Mouse (Mus musculus) retina, embryonic 14.5 days (tissue): Measurements from ENCODE around the gene Daam2.

ENCODE experiments used
- DNase-seq: peaks from one replicate; pipeline ENCODE4 v3.0.0-alpha.2; 2015; ENCODE audit warnings: low spot score

Gene Daam2

DNA sequence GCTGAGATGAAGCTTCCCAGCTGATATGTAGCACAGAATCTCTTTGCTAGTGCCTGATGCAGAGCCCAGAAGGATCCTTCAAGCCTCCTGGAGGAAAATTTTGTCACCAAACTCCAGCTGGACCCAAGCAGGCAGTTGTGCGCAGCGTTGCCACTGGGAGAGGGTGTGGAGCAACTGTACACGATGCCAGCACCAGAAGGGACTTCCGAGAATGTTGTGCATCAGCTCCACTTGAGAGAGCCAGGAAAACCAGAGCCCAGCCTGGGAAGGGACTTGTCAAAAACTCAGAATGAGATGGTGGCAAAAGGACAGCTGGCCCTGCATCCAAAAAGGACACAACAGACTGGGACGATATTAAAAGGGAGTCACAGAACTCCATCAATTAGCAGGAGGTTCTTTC lies 32.5 kb downstream of the Daam2 start:
- no peak for DNase-seq

DNA sequence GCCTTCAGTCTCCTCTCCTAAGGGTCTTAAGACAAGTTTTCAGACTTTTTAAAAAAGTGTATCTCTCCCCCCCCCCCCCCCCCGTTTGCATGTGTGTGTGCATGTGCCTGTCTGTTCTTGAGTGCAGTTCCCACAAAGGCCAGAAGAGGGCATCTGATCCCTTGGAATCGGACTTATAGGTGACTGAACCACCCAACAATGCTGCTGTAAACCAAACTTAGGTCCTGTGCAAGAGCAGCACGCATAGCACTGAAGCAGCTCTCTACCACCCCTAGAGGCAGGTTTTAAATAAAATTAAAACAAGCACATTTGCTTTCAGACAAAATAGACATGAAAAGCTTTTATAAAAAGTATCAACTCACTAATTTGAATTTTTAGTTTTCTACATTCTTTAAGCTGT lies 33.9 kb downstream of the Daam2 start:
- peak; percentile 71 for DNase-seq

DNA sequence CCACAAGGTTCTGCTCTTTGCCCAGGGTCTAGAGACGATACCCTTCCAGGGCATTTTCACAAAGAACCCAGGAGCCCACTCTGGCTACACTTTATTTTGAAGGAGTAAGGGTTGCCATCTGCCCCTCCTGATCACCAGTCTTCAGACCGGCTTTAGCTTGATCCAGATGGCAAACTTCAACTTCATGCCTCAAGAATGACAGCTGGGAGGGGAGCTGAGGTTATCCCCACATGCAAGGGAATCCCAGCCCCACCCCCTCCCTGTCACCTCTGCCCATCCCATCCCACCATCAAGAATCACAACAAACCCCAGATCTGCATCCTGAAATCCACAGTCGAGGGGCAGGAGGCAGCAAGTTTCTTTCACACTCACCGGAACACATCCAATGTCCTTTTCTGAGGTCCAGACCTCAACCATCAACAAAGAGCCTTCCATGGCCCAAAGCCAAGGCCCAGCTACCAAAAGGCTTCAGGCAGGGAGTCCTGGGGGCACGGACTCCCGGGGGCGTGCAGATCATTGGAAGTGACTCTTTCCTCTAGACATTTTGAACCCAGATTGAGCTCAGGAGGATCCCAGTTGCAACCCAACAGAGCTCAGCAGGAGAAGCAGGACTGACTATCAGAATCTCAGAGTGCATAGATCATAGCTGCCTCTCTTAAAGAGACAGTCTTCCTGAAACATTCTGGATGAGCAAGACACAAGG lies 35.5 kb downstream of the Daam2 start:
- DNase-seq = no peak

DNA sequence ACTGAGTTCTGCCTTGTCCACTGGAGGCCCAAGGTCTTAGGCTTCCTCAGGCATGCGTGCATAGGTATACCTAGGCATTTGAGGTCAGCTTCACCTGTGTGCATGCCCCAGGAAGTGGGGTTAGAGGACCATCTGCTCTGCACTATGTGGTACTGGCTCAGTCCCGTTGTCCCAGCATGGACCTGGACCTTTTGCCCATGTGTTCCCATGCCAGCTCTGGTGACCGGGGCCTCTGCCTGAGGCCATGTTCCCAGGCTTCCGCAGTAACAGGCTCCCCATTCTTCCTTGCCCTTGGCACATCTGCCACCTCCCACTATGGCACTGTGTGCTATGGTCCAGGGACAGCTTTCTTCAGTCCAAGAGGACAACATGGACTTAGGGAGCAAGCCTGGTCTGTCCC lies 36.1 kb downstream of the Daam2 start:
- no peak for DNase-seq

DNA sequence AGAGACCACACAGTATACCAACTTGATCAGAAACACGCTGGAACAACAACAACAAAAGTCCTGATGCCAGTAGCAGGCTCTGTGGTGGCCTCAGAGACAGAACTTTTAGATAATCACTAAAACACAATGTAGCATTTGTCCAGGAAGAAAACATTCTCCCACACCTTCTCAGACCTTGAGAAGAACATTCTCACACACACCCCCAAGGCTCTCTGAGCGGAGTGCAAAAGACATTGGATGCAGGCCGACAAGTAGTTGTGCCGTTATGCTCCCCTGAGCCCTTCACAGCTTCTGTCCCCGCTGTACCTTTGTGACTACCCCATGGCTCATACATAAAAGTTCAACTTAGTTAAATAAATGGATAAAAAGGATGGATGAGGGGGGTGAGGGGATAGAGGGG lies 37.6 kb downstream of the Daam2 start:
- DNase-seq = no peak

DNA sequence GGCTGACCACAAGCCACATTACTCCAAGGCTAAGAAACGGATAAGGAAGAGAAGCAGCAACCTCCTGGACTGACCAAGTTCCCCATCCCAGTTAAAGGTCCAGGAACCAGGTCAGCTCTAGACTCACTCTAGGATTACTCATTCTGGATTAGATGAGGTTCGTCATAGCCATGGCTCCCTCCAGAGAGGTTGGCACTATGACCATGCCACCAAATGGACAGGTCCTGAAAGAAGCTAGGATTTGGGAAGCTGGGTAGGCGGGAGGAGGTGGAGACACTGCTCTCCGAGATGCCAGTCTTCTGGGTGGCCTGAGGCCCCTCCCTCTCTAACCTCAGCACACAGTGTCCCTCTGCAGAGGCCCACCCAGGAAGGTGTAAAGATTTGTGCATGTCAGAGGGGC lies 38.2 kb downstream of the Daam2 start:
- DNase-seq = no peak

DNA sequence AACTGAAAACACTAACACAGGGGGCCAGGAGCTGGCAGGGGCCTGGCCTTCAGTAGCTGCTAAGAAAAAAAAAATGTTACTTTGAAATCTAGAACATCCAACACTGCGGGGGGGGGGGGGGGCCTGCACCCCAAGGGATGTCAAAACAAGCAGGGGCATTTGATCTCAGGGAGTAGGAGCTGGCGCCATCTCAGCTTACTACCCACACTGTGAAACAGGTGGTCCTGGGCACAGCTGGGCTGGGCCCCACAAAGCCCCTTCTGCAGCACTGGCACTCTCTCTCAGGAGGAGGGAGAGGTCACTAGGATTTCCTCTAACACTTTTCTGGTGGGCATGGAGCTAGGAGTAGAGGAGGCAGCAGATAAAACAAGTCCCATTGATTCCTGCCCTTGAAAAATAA lies 39.6 kb downstream of the Daam2 start:
- DNase-seq = no peak

DNA sequence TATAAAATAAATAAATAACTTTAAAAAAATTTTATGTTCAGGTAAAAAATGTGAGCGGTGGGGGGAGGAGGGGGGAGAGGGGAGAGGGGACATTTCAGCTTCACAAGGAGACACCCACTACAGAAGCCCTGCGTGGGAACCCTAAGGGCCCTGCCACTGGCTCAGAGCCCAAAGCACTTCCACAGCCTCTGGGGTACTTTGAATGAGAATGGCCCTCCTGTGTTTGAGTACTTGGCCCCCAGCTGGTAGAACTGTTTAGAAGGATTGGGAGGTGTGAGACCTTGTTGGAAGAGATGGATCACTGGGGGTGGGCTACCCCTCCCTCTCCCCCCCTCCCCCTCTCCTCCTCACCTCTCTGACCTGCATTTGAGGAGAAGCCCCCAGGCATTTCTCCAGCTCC lies 41.7 kb downstream of the Daam2 start:
- DNase-seq = no peak

DNA sequence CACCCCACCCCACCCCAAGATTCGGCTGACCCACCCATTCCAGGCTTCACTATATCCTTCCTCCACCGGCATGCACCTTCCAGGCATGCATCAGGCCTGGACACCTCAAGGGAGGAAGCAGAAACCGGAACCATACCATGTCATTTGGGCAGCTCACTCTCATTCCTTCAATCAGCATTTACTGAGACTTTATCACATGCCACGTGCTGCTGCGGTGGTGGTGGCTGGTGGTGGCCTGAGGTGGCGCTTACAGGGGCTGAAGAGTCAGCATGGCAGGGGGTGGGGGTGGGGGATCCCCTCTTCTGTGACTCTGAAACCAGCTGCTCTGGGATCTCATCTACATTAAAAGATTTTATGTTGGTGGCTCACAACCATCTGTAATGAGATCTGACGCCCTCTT lies 42.1 kb downstream of the Daam2 start:
- no peak for DNase-seq

DNA sequence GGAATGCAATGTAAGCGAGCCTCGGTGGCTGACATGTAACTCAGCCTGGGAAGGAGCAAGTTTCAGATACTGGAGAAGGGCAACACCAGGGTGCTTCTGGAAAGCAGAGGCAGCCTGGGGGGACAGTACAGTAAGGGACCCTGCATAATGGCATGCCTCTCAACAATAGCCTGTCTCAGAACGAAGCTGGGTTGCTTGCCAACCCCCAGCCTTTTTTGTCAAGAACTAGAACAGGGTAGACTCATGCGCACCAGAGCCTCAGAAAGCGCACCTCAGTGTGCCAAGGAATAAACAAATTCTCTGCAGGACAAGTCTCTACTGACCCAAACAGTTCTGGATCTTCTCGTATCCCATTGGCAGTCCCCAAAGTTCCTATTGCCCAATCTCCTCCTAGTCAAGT lies 43.5 kb downstream of the Daam2 start:
- no peak for DNase-seq

DNA sequence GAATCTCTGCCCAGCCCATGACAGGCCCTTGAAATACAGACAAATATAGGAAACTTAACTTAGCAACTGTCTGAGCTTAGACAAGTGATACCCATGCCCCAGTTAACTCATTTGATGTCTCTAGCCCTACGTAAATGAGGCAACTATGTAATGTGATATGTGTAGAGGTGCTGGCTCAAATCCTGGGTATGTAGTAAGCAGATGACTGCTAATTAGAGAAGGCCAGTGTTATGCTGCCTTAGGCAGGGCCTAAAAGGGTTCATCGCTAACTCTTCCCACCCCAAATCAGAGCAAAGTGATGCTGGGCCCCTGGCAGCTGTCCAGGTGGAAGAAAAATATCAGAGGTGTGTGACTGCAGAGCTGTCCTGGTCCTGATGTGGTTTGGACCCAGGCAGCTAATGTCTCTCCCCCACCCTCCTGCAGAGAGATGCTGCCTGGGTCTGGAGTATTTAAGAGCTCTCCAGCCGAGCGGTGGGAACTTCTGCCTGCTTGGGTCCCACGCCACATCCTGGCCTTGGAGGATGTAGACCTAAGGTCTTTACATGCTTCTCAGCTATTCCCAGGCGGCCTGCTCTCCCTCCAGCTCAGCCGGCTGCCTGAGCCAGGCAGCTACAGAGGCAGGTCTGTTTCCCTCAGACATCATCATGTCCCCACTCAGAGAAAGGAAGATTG lies 44.4 kb downstream of the Daam2 start:
- DNase-seq = no peak

DNA sequence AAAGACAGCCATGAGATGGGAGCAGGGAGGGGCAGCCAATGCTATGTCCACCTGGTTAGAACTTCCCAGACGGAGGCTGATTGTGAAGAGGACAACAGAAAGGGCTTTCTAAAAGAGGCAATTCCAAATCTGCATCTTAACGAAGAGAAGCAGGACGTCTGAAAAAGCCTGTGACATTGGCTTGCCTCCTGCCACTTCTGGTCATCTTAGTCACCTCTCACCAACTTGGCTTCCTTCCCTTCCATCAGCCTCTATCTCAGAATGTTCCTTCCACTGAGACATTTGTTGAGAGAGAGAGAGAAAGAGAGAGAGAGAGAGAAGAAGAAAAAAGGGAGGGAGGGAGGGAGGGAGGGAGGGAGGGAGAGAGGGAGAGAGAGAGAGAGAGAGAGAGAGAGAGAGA lies 47.1 kb downstream of the Daam2 start:
- DNase-seq = no peak

DNA sequence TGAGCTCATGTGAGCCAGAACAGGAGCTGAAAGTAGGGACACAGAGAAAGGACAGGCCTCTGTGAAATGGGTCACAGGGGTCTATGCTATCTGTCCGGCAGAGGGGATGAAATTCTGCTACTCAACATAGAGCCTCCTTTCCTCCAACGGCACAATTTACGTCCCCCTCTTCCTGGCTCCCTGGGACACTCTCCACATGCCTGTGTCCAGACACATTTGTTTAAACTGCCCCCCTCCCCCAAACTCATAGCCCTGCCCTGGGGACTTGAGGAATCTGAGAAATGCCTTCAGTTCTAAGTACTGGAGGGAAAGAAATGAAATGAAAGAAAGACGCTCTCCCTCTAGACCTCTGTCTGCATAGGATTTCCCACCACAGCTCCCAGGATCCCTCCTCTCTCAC lies 48.5 kb downstream of the Daam2 start:
- no peak for DNase-seq

DNA sequence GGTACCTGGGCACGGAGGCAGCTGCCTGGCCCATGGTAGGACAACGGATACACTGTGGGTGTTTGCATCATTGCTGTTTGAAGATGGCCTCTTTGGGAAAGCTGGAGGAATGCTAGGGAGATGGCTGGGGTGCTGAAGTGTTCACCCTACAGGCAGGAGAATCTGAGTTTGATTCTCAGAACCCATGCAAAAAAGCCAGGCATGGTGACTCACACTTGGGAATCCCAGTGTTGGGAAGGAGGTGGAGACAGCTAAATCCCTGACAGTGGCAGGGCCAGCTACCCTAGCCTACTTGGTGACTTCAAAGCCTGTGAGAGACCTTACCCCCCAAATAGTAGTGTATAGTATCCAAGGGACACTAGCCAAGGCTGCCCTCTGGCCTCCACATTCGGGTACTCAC lies 49.0 kb downstream of the Daam2 start:
- no peak for DNase-seq

DNA sequence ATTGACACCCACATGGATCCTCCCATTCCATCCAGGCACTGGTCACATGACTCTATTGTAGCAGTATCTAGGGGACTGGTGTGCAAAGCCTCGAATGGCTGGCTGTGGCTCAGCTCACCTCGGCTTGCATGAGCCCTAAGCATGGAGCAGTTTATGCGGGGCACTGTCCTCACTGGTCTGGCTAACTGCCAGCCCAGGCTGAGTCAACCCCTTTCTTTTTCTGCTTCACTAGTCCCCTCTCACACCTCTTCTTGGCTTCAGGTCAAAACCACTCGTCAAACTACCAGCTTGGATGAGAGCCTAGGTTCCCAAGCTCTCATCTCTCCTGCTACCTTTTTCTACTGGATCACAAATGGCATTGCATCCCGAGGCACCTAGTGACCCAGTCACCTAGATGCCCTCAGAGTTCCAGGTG lies 51.5 kb downstream of the Daam2 start:
- no peak for DNase-seq

DNA sequence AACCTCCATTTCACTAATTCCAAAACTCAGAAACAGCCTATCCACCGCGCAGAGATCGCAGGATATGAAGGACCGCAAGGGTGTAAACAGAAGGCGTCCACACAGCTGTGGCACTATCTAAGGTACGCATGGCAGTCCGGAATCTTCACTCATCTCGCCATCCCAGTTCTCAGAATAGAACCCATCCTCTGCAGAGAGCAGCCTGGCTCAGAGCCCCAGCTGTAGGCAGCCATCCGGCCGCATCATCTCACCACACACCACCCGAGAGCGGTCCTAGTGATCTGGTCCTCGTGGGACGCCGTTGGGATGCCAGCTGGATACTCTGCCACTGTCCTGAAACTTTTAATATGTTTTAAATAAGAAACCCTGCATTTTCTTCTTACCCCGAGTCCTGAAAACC lies 54.7 kb downstream of the Daam2 start:
- no peak for DNase-seq

DNA sequence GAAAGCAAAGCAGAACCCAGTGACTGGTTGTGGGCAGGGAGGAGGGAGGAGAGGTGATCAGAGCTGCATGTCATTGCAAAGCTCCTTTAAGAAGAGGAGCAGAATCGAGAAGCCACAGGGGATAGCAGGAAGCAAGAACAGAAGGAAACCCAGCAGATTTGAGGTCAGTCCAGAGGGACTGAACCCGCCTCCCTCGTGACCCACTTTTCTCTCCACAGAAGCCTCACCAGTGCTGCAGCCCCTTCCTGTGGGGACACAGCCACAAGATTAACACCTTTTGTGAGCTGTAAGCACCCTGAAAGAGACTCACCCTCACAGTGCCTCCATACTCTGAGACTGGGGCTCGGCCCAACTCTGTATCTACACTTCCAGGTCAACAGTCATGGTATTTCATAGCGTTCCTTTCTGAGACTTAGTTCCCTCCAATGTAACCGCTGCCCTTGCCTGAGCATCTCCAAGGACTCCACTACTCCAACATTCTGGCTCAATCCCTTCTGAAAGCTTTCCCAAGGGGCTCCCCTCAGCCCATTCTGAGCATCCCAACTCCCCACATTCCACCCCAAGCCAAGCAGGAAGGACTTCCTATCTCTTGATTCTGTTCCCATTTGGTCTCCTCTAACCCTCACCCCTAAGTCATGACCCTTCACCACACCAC lies 60.8 kb downstream of the Daam2 start:
- peak; percentile 26 for DNase-seq

DNA sequence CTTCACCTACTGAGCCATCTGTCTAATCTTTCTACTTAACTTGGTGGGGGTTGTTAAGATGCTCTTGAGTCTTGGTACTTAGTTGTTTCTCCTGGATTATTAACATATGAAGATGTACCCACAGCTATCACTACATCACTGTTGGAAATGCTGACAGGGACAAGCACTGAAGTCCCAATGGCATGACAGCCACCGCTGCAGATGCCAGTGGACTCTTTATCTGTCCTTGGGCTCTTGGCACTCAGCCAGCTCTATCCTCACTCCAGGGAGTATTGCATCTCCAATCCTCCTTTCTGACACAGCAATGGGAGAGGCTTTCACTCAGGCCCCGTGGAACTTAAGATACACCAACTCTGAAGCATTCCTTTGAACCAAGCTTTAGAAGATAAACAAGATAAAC lies 63.9 kb downstream of the Daam2 start:
- DNase-seq = no peak

DNA sequence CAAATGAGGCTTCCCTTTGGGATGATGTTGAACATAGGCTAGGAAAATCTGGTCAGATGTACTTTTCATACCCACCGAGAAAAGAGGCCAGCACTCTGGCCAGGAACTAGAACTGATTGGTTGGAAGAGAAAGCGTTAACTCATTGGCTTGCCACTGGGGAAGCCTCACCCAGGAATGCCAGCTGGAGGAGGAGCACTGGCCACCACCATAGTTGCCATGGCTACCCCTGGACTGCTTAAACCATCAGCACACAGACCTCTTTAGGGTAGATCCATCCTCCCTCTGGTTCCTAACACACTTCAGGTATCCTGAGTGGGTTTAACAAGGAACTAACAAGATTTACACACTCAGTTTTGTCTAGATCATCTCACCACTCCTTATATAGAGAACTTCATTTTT lies 64.5 kb downstream of the Daam2 start:
- DNase-seq = no peak

DNA sequence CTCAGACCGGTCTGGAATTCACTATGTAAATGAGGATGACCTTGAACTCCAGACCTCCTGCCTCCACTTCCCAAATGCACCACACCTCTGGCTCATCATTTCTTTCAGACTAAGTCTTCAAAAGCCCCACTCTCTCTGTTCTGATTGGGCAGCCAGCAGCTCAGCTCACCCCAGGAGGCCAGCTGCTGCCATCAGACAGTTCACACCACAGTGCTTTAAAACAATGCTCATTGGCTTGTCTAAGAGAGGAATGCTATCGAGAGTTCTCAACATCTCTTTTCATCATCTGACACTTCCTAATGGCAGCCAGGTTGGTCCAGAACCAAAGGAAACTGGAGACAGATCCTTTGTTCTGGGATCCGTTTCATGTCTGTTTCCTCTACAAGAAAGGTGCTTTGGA lies 66.0 kb downstream of the Daam2 start:
- DNase-seq = no peak

DNA sequence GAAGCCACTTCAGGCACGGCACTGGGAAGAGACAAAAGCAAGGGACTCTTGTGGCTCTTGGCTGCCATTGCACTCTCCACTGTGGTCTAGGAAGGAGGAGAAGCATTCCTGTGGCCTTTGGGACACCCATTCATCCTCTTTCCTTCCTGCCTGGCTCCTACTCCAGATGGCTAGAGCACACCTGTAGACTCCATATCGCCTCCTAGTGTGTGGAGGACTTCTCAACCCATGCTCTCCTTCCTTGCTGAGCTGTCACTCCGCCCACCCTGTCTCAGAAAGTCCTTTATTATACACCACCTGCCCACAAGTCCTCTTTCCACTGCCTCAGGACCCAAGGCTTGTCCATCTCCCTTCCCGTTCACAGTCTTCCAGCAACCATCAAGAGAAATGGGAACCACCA lies 70.9 kb downstream of the Daam2 start:
- DNase-seq = no peak

DNA sequence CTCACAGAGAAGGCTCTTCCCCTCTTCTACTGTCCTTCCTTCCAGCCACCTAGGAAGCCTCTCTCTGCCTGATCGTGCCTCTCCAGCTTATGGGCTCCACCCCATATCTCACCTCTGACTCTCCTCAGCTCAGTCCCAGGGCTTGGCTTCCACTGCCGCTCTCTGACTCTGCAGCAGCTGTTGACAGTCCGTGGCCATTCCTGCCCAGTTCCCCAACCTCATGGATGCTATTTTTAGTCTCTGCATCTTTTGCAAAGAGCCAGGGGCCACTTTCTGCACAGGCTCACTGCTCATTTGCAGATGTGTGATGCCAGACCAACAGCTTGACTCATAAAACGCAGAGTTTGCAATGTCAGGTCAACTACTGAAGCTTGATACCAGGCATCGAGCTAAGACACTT lies 75.0 kb downstream of the Daam2 start:
- no peak for DNase-seq

DNA sequence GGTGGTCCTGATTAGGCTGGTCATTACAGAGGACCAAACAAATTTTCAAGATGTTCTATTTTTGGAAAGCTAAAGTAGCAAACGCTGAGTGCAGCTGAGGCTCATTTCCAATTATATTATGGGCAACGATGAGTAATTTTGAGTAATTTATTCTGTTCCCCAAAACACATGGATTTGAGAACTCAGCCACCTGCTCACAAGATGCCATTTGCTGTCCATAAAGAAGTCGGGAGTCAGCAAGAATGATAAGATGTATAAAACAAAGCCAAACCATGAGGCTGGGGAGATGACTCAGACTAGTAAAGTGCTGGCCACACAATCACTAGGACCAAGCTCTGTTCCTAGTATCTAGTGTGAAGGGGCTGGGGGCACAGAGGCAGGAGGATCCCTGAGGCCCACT lies 79.7 kb downstream of the Daam2 start:
- no peak for DNase-seq

DNA sequence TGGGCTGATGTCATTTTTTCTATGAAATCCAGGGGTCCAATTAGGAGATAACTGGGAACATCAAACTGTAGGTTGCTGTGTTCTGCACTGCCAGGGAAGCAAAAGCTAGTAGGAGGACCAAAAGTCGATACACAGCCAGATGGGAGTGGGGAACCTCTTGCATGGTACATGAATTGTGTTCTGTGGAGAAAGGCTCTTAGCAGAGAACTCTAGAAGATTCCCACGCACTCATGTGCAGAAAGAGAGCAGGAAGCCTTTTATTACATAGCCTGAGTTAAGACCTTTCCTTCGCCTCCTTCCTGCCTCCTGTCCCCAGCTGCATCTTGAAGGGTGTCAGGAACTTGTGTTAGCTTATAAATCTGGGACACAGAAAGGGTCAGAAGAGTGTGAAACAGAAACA lies 82.3 kb downstream of the Daam2 start:
- no peak for DNase-seq
